Mouse (Mus musculus) lung, postnatal 0 days (tissue): ENCODE results near the gene Ankdd1a. TPM values are rescaled to one million over a fixed set of nuclear protein-coding genes. Genes with fewer than 3 reads are reported as not detected.

Experiments used
- ATAC-seq: fragments of 200-750 bp; cut with Nextera tagmentation; 2 replicates; pipeline ENCODE4 v1.8.0; 2017; ENCODE audit warnings: moderate library complexity
- DNase-seq: peaks from one replicate; pipeline ENCODE4 v3.0.0-alpha.2; 2016; ENCODE audit warnings: low spot score
- H3K27ac ChIP-seq: fragments of 300-500 bp; sonication (generic); 2 replicates; pipeline ENCODE4 v1.5.1; 2014; ENCODE audit warnings: antibody characterized with exemption, mild to moderate bottlenecking, low read length, mixed read lengths
- H3K27me3 ChIP-seq: fragments of 300-500 bp; sonication (generic); replicated peaks from 2 replicates; pipeline ENCODE4 v1.6.1; 2014; ENCODE audit warnings: low read length, mixed read lengths; ENCODE audit not compliant: insufficient read depth
- H3K36me3 ChIP-seq: fragments of 300-500 bp; sonication (generic); 2 replicates; pipeline ENCODE4 v1.6.1; 2014; ENCODE audit warnings: low read length, mixed read lengths; ENCODE audit not compliant: insufficient read depth
- H3K4me1 ChIP-seq: fragments of 300-500 bp; sonication (generic); 2 replicates; pipeline ENCODE4 v1.6.1; 2014; ENCODE audit warnings: antibody characterized with exemption, low read depth, low read length, mixed read lengths; ENCODE audit not compliant: insufficient read depth
- H3K4me2 ChIP-seq: fragments of 300-500 bp; sonication (generic); replicated peaks from 2 replicates; pipeline ENCODE4 v1.6.1; 2014; ENCODE audit warnings: low read depth, mild to moderate bottlenecking, low read length, moderate library complexity, mixed read lengths
- H3K4me3 ChIP-seq: fragments of 300-500 bp; sonication (generic); 2 replicates; pipeline ENCODE4 v1.5.1; 2014; ENCODE audit warnings: low read depth, low read length
- H3K9ac ChIP-seq: fragments of 300-500 bp; sonication (generic); replicated peaks from 2 replicates; pipeline ENCODE4 v1.6.1; 2014; ENCODE audit warnings: low read depth, mild to moderate bottlenecking
- H3K9me3 ChIP-seq: fragments of 300-500 bp; sonication (generic); 2 replicates; pipeline ENCODE4 v1.6.1; 2016; ENCODE audit warnings: low read length, mixed read lengths
- CTCF ChIP-seq: IDR thresholded peaks from 2 replicates; pipeline ENCODE4 v1.5.1; 2016; ENCODE audit warnings: antibody characterized with exemption, mild to moderate bottlenecking
- EP300 ChIP-seq: IDR thresholded peaks from 2 replicates; pipeline ENCODE4 v1.6.1; 2016; ENCODE audit warnings: antibody characterized with exemption, mild to moderate bottlenecking, control low read depth
- WGBS: fragments of 180-500 bp; shearing (Covaris S2); extraction: QIAGEN DNeasy Blood & Tissue Kit; methylation state at CpG from one replicate; pipeline ENCODE4 v1.1.7; 2014; 5-methylcytosine and 5-hydroxymethylcytosine counted together
- polyA plus RNA-seq: library from polyadenylated mRNA; unstranded; fragments of >200 nt; fragmentation: Nextera tagmentation; extraction: Ambion mirVana; gene quantifications from 2 replicates; pipeline ENCODE4 v1.2.1, GENCODE M21; 2015

The Ankdd1a gene
- polyA plus RNA-seq = not detected in 2 replicates

GRCm38 (mm10) chr9:65519807-65520504 lies at the start of gene Ankdd1a:
Gene Ankdd1a (minus strand): TSS chr9:65520193.
- no peak within 1 kb of the TSS for H3K27ac ChIP-seq
- TF ChIP-seq EP300 (no peak), CTCF (no peak)

GRCm38 (mm10) chr9:65569491-65569971 lies 49.5 kb upstream of the Ankdd1a start:
- Histone ChIP-seq H3K9ac (no peak overlapping the region), H3K4me1 (no peaks in the 10 kb centered on the region), H3K36me3 (peaks cover 9% of the 10 kb centered on the region; the same call in 1 of the 2 replicates), H3K27ac (peak overlapping the region; percentile 73), H3K4me2 (no peak overlapping the region), H3K9me3 (no peaks in the 10 kb centered on the region), H3K27me3 (no peaks in the 10 kb centered on the region), H3K4me3 (no peak overlapping the region)
- DNase-seq (peak; percentile 89), ATAC-seq (peak; percentile 90)
- WGBS = 47% methylated on average over 6 of the region's 6 CpGs
- TF ChIP-seq EP300 (peak; percentile 51), CTCF (no peak)

More at GRCm38 (mm10) chr9:65519807-65520504, at the start of gene Ankdd1a:
- Histone ChIP-seq H3K4me2 (peak within 1 kb of the TSS; percentile 18; the same call in 1 of the 2 replicates), H3K9me3 (no peaks in the 10 kb centered on the region), H3K36me3 (no peaks in the 10 kb centered on the region), H3K4me3 (no peak within 1 kb of the TSS), H3K27me3 (no peaks in the 10 kb centered on the region; the same call in 1 of the 2 replicates), H3K4me1 (no peaks in the 10 kb centered on the region), H3K9ac (no peak within 1 kb of the TSS)
- WGBS = 8% methylated on average over 23 of the region's 25 CpGs
- no peak for DNase-seq
- peak; percentile 24; the same call in 1 of the 2 replicates for ATAC-seq

GRCm38 (mm10) chr9:65568787-65569186 lies 48.8 kb upstream of the Ankdd1a start:
- no peak overlapping the region for H3K4me3 ChIP-seq
- TF ChIP-seq EP300 (no peak), CTCF (no peak)
- peaks cover 9% of the 10 kb centered on the region; the same call in 1 of the 2 replicates for H3K36me3 ChIP-seq
- WGBS = 74% methylated on average over 6 of the region's 6 CpGs
- DNase-seq = no peak
- ATAC-seq = no peak
- no peaks in the 10 kb centered on the region for H3K4me1 ChIP-seq
- H3K27me3 ChIP-seq = no peaks in the 10 kb centered on the region
- H3K27ac ChIP-seq = peak overlapping the region; percentile 73
- H3K4me2 ChIP-seq = no peak overlapping the region
- H3K9me3 ChIP-seq = no peaks in the 10 kb centered on the region
- H3K9ac ChIP-seq = no peak overlapping the region

- DNase-seq (no peak), ATAC-seq (no peak)
- no peaks in the 10 kb centered on the region for H3K27me3 ChIP-seq
- WGBS = 92% methylated on average over 2 of the region's 2 CpGs
- no peaks in the 10 kb centered on the region for H3K9me3 ChIP-seq
- H3K9ac ChIP-seq = no peak overlapping the region
- no peak overlapping the region for H3K27ac ChIP-seq
- no peak for TF ChIP-seq CTCF
- no peak for TF ChIP-seq EP300
- H3K4me3 ChIP-seq = no peak overlapping the region
- no peak overlapping the region for H3K4me2 ChIP-seq
- H3K4me1 ChIP-seq = peaks cover 10% of the 10 kb centered on the region; the same call in 1 of the 2 replicates
- H3K36me3 ChIP-seq = 0 out of 2 replicates have a peak, but pooled peaks cover 6% of the 10 kb centered on the region
Observed at GRCm38 (mm10) chr9:65564698-65565097, 44.7 kb upstream of the Ankdd1a start.

- ATAC-seq (no peak), DNase-seq (no peak)
- Histone ChIP-seq H3K27me3 (no peaks in the 10 kb centered on the region), H3K4me2 (no peak overlapping the region), H3K4me3 (no peak overlapping the region), H3K9ac (no peak overlapping the region), H3K27ac (no peak overlapping the region), H3K4me1 (peaks cover 10% of the 10 kb centered on the region; the same call in 1 of the 2 replicates), H3K9me3 (no peaks in the 10 kb centered on the region), H3K36me3 (peaks cover 13% of the 10 kb centered on the region; the same call in 1 of the 2 replicates)
- TF ChIP-seq EP300 = no peak
- TF ChIP-seq CTCF = no peak
- 89% methylated on average over 5 of the region's 5 CpGs for WGBS
Observed at GRCm38 (mm10) chr9:65563073-65563472, 43.1 kb upstream of the Ankdd1a start.

- ATAC-seq (peak; percentile 77), DNase-seq (peak; percentile 68)
- no peak overlapping the region for H3K9ac ChIP-seq
- TF ChIP-seq EP300 = no peak
- no peak for TF ChIP-seq CTCF
- no peak overlapping the region for H3K27ac ChIP-seq
- H3K9me3 ChIP-seq = no peaks in the 10 kb centered on the region
- no peaks in the 10 kb centered on the region for H3K27me3 ChIP-seq
- no peak overlapping the region for H3K4me2 ChIP-seq
- 11% methylated on average over 4 of the region's 4 CpGs for WGBS
- H3K4me1 ChIP-seq = peaks cover 10% of the 10 kb centered on the region; the same call in 1 of the 2 replicates
- H3K36me3 ChIP-seq = peaks cover 15% of the 10 kb centered on the region; the same call in 1 of the 2 replicates
- no peak overlapping the region for H3K4me3 ChIP-seq
Observed at GRCm38 (mm10) chr9:65562081-65562506, 42.1 kb upstream of the Ankdd1a start.
